Comparison of ENCODE assay signal across 1 mouse cellular context in the genomic region with DNA sequence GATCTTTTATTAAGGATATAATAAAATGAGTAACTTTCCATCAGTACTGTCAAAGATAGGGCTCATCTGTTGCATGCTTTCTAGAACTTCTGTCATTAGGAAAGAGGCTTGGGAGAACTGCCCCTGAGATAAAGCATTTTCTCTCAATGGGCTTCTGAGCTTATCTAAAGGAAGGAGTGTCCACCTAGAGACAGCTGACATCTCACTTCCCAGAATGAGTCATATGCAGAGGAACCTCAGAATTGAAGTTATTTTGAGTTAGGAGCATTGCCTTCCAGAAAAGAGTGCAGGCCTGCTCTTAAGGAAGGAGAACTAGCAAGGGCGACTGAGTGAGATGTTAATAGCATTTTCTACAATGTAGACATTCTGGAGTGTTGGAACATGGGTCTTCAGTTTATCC.
TF ChIP-seq lines count a peak whose summit lies in the region.

No protein-coding gene starts in this region.

TF ChIP-seq in MEL, 35 proteins besides CTCF, POLR2A, EP300 and RAD21 (continued from another document):
- TF ChIP-seq UBTF (IDR thresholded peaks at IDR 0.05; ENCODE audit: borderline replicate concordance, insufficient read depth, low read depth, low read length): no peak
- TF ChIP-seq MAX (IDR thresholded peaks at IDR 0.05; ENCODE audit: low read length): no peak
- no peak for TF ChIP-seq GABPA (IDR thresholded peaks at IDR 0.05; ENCODE audit: low read depth, low read length)
- no peak for TF ChIP-seq ELF1 (IDR thresholded peaks at IDR 0.05; ENCODE audit: low read depth, low read length)
- no peak for TF ChIP-seq USF1 (IDR thresholded peaks at IDR 0.05; ENCODE audit: low read depth, low read length)
- TF ChIP-seq ZKSCAN1 (IDR thresholded peaks at IDR 0.05; ENCODE audit: low read depth, low read length): no peak
- TF ChIP-seq NRF1 (IDR thresholded peaks at IDR 0.05; ENCODE audit: insufficient read depth, low read depth, low read length, poor library complexity, severe bottlenecking): no peak
- no peak for TF ChIP-seq E2F4 (IDR thresholded peaks at IDR 0.05; ENCODE audit: borderline replicate concordance, low read depth, low read length)
- no peak for TF ChIP-seq MXI1 (IDR thresholded peaks at IDR 0.05; ENCODE audit: low read depth, low read length)
- no peak for TF ChIP-seq HCFC1 (IDR thresholded peaks at IDR 0.05; ENCODE audit: low read depth, low read length)
- no peak for TF ChIP-seq TAL1 (IDR thresholded peaks at IDR 0.05; ENCODE audit: low read length)
- TF ChIP-seq ZNF384 (IDR thresholded peaks at IDR 0.05; ENCODE audit: low read depth, low read length): no peak
- no peak for TF ChIP-seq POLR2AphosphoS2 (IDR thresholded peaks at IDR 0.05; ENCODE audit: low read length)
- TF ChIP-seq BHLHE40 (IDR thresholded peaks at IDR 0.05; ENCODE audit: borderline replicate concordance, low read depth, low read length): no peak
- TF ChIP-seq ZMIZ1 (IDR thresholded peaks at IDR 0.05; ENCODE audit: low read depth, low read length): no peak
- no peak for TF ChIP-seq RCOR1 (IDR thresholded peaks at IDR 0.05; ENCODE audit: low read depth, low read length)
- peak; percentile 84 for TF ChIP-seq ETS1 (IDR thresholded peaks at IDR 0.05; ENCODE audit: low read depth, low read length)
- no peak for TF ChIP-seq MAFK (IDR thresholded peaks at IDR 0.05; ENCODE audit: borderline replicate concordance, low read depth, low read length)
- 0 out of 2 replicates have a peak, but pooled peaks have one; percentile 10 for TF ChIP-seq JUND (IDR thresholded peaks at IDR 0.05; ENCODE audit: low read depth, low read length)
